Mouse (Mus musculus) MEL (cell line): ENCODE measurements at regions not wholly inside any gene's neighbourhood (a gene's known extent, or its start where the extent isn't known, plus 50 kb on each side); places are given as distances from the start of the nearest gene placed in this dataset.

ENCODE experiments used
- DNase-seq: peaks from one replicate; pipeline ENCODE4 v3.0.0; 2011; ENCODE audit warnings: low read depth, low spot score
- H3K27ac ChIP-seq: 2 replicates; pipeline ENCODE4 v1.5.1; 2012; ENCODE audit warnings: low read depth, mild to moderate bottlenecking, control low read depth, low read length, moderate library complexity; ENCODE audit not compliant: control insufficient read depth
- H3K27me3 ChIP-seq, 2 experiments: fragments of 150-350 bp in 1 of 2; sonication (generic) in 1 of 2; 2 replicates each; pipeline ENCODE4 v1.6.1; 2012; ENCODE audit warnings: low read length in 2 of 2, mild to moderate bottlenecking in 2 of 2, improper control_type of control experiment in 1 of 2, moderate library complexity in 1 of 2; ENCODE audit not compliant: insufficient read depth in 2 of 2, control insufficient read depth in 1 of 2
- H3K36me3 ChIP-seq, 2 experiments: 2 replicates each; pipeline ENCODE4 v1.6.1; 2012 to 2014; ENCODE audit warnings: low read length in 2 of 2, improper control_type of control experiment in 1 of 2, inconsistent platforms in 1 of 2, mild to moderate bottlenecking in 1 of 2; ENCODE audit not compliant: insufficient read depth in 2 of 2, control insufficient read depth in 1 of 2
- H3K4me1 ChIP-seq, 2 experiments: fragments of 150-350 bp in 1 of 2; sonication (generic) in 1 of 2; 2 replicates each; pipeline ENCODE4 v1.6.1; 2012; ENCODE audit warnings: low read length in 2 of 2, improper control_type of control experiment in 1 of 2, mild to moderate bottlenecking in 1 of 2; ENCODE audit not compliant: insufficient read depth in 2 of 2, control insufficient read depth in 1 of 2
- H3K4me3 ChIP-seq, 2 experiments: fragments of 150-350 bp in 1 of 2; sonication (generic) in 1 of 2; 2 replicates each; pipeline ENCODE4 v1.5.1; 2012; ENCODE audit warnings: low read depth in 2 of 2, low read length in 2 of 2, mild to moderate bottlenecking in 2 of 2, moderate library complexity in 2 of 2, control low read depth in 1 of 2, improper control_type of control experiment in 1 of 2; ENCODE audit not compliant: control insufficient read depth in 1 of 2, insufficient read depth in 1 of 2
- H3K79me2 ChIP-seq: 2 replicates; pipeline ENCODE4 v1.6.1; 2012; ENCODE audit warnings: mild to moderate bottlenecking, low read length, moderate library complexity; ENCODE audit not compliant: control insufficient read depth, poor library complexity, insufficient read depth
- H3K9ac ChIP-seq: 2 replicates; pipeline ENCODE4 v1.6.1; 2012; ENCODE audit warnings: low read depth, mild to moderate bottlenecking, control low read depth, low read length, moderate library complexity; ENCODE audit not compliant: control insufficient read depth, poor library complexity, severe bottlenecking
- H3K9me3 ChIP-seq: fragments of 150-350 bp; sonication (generic); replicated peaks from 2 replicates; pipeline ENCODE4 v1.6.1; 2012; ENCODE audit warnings: mild to moderate bottlenecking, low read length, improper control_type of control experiment, moderate library complexity; ENCODE audit not compliant: insufficient read depth
- BHLHE40 ChIP-seq: IDR thresholded peaks from 2 replicates; pipeline ENCODE4 v1.6.1; 2012; ENCODE audit warnings: low read depth, mild to moderate bottlenecking, inconsistent platforms, low read length, improper control_type of control experiment, borderline replicate concordance
- CHD2 ChIP-seq: IDR thresholded peaks from 2 replicates; pipeline ENCODE4 v1.6.1; 2011; ENCODE audit warnings: low read length, improper control_type of control experiment
- GABPA ChIP-seq: IDR thresholded peaks from 2 replicates; pipeline ENCODE4 v1.6.1; 2012; ENCODE audit warnings: low read depth, mild to moderate bottlenecking, inconsistent platforms, low read length, improper control_type of control experiment, moderate library complexity
- GATA1 ChIP-seq: IDR thresholded peaks from 2 replicates; pipeline ENCODE4 v1.6.1; 2011; ENCODE audit warnings: low read depth, low read length, improper control_type of control experiment
- HCFC1 ChIP-seq: IDR thresholded peaks from 2 replicates; pipeline ENCODE4 v1.6.1; 2012; ENCODE audit warnings: low read depth, mild to moderate bottlenecking, inconsistent platforms, low read length, improper control_type of control experiment, moderate library complexity
- KAT2A ChIP-seq: conservative IDR thresholded peaks from 2 replicates; pipeline ENCODE4 v1.6.1; 2012; ENCODE audit warnings: low read depth, low read length, improper control_type of control experiment, inconsistent platforms
- MAFK ChIP-seq: IDR thresholded peaks from 2 replicates; pipeline ENCODE4 v1.6.1; 2011; ENCODE audit warnings: low read depth, mild to moderate bottlenecking, low read length, improper control_type of control experiment, borderline replicate concordance
- NRF1 ChIP-seq: IDR thresholded peaks from 2 replicates; pipeline ENCODE4 v1.6.1; 2014; ENCODE audit warnings: low read depth, mild to moderate bottlenecking, inconsistent platforms, low read length, improper control_type of control experiment, moderate library complexity; ENCODE audit not compliant: poor library complexity, insufficient read depth, severe bottlenecking
- POLR2AphosphoS2 ChIP-seq: IDR thresholded peaks from 2 replicates; pipeline ENCODE4 v1.6.1; 2011; ENCODE audit warnings: low read length, improper control_type of control experiment
- POLR2AphosphoS5 ChIP-seq: IDR thresholded peaks from 2 replicates; pipeline ENCODE4 v1.6.1; 2012; ENCODE audit warnings: low read depth, borderline replicate concordance, mild to moderate bottlenecking, inconsistent platforms, low read length, moderate library complexity, mixed read lengths
- SIN3A ChIP-seq: IDR thresholded peaks from 2 replicates; pipeline ENCODE4 v1.6.1; 2012; ENCODE audit warnings: low read length, improper control_type of control experiment, inconsistent platforms
- TBP ChIP-seq: IDR thresholded peaks from 2 replicates; pipeline ENCODE4 v1.8.0; 2011; ENCODE audit warnings: low read depth, low read length, improper control_type of control experiment
- UBTF ChIP-seq: IDR thresholded peaks from 2 replicates; pipeline ENCODE4 v1.6.1; 2012; ENCODE audit warnings: low read depth, mild to moderate bottlenecking, inconsistent platforms, low read length, improper control_type of control experiment, moderate library complexity, borderline replicate concordance; ENCODE audit not compliant: insufficient read depth
- ZC3H11A ChIP-seq: IDR thresholded peaks from 2 replicates; pipeline ENCODE4 v1.6.1; 2012; ENCODE audit warnings: low read depth, mild to moderate bottlenecking, inconsistent platforms, low read length, improper control_type of control experiment
- ZMIZ1 ChIP-seq: IDR thresholded peaks from 2 replicates; pipeline ENCODE4 v1.6.1; 2012; ENCODE audit warnings: low read depth, mild to moderate bottlenecking, inconsistent platforms, low read length, improper control_type of control experiment, moderate library complexity
- ZNF384 ChIP-seq: IDR thresholded peaks from 2 replicates; pipeline ENCODE4 v1.6.1; 2012; ENCODE audit warnings: low read depth, mild to moderate bottlenecking, inconsistent platforms, low read length, improper control_type of control experiment

DNA sequence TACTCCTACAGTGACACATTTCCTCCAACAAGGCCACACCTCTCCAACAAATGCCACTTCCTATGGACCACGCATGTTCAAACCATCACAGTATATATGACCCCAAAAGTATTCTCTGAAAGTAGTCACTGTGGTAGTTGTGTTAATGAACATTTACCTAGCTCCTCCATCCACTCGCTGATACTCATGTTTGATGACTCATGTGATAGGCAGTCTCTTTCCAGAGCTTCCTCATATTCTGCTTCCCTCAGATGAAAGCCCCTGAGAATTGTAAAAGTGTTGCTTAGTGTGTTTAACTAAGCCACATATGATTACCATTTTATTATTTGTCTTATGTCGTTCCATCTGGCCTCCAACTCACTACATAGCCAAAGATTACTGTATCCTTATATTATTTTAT is 52.9 kb upstream of the Chd1 start:
- no peaks in the 10 kb centered on the region for H3K27me3 ChIP-seq
- no peaks in the 10 kb centered on the region; a peak in 2 of 4 replicates for H3K36me3 ChIP-seq
- H3K27ac ChIP-seq, result no peak overlapping the region
- no peaks in the 10 kb centered on the region for H3K79me2 ChIP-seq
- no peak overlapping the region for H3K9ac ChIP-seq
- DNase-seq, result peak; percentile 36
- H3K9me3 ChIP-seq, result no peaks in the 10 kb centered on the region
- no peak overlapping the region for H3K4me3 ChIP-seq
- peaks cover 0 to 9% of the 10 kb centered on the region in 2 experiments; a peak in 2 of 4 replicates for H3K4me1 ChIP-seq
- TF ChIP-seq POLR2AphosphoS5 (no peak), BHLHE40 (no peak), ZC3H11A (no peak), ZNF384 (no peak), SIN3A (no peak), GATA1 (no peak), HCFC1 (no peak), GABPA (no peak), ZMIZ1 (no peak), NRF1 (no peak), POLR2AphosphoS2 (no peak), CHD2 (no peak), KAT2A (no peak), TBP (no peak), UBTF (no peak), MAFK (no peak)
- TF ChIP-seq, all 39 proteins: peak for 0
